Mouse (Mus musculus): ENCODE measurements around the gene Apex2. TPM values are rescaled to one million over a fixed set of nuclear protein-coding genes. Genes with fewer than 3 reads are reported as not detected.

The Apex2 gene
- polyA plus RNA-seq, 1 experiment from 2014 or later, result 6.7 TPM

GRCm38 (mm10) chrX:150588023-150588764, 1.5 kb downstream of the Apex2 start, which contains the start of gene Pfkfb1:
TSS of gene Pfkfb1 (plus strand) at chrX:150588229.
- peak within 1 kb of the TSS; percentile 91 for H3K27ac ChIP-seq (ENCODE audit: low read depth)
- H3K4me1 ChIP-seq (ENCODE audit: insufficient read depth), result peaks cover 3% of the 10 kb centered on the region; the same call in 1 of the 2 replicates
- TF ChIP-seq EP300 (IDR thresholded peaks at IDR 0.05; ENCODE audit: low read depth) (no peak), CTCF (IDR thresholded peaks at IDR 0.05; ENCODE audit: low read depth) (peak; percentile 70)
- peak within 1 kb of the TSS; percentile 74 for H3K9ac ChIP-seq (replicated peaks)
- H3K4me3 ChIP-seq (ENCODE audit: low read depth, low read length), result peak within 1 kb of the TSS; percentile 63
- H3K9me3 ChIP-seq (ENCODE audit: low read length), result no peaks in the 10 kb centered on the region
- H3K36me3 ChIP-seq (replicated peaks; ENCODE audit: insufficient read depth, low read length), result peaks cover 3% of the 10 kb centered on the region; the same call in 1 of the 2 replicates
- H3K27me3 ChIP-seq (ENCODE audit: insufficient read depth, low read length), result no peaks in the 10 kb centered on the region
- peak within 1 kb of the TSS; percentile 78 for H3K4me2 ChIP-seq (ENCODE audit: low read depth, low read length)
- WGBS (ENCODE audit: insufficient replicate concordance), result 15% methylated on average over 35 of the region's 35 CpGs
- ATAC-seq (peak; percentile 94), DNase-seq (peak; percentile 84)

GRCm38 (mm10) chrX:150585116-150585515, 4.6 kb downstream of the Apex2 start:
- WGBS (ENCODE audit: insufficient replicate concordance), result 87% methylated on average over 8 of the region's 8 CpGs
- H3K36me3 ChIP-seq (replicated peaks; ENCODE audit: insufficient read depth, low read length), result peaks cover 3% of the 10 kb centered on the region
- ATAC-seq, result no peak
- H3K4me2 ChIP-seq (ENCODE audit: low read depth, low read length), result no peak overlapping the region
- H3K27me3 ChIP-seq (ENCODE audit: insufficient read depth, low read length), result no peaks in the 10 kb centered on the region
- peaks cover 3% of the 10 kb centered on the region; the same call in 1 of the 2 replicates for H3K4me1 ChIP-seq (ENCODE audit: insufficient read depth)
- H3K9me3 ChIP-seq (ENCODE audit: low read length), result no peaks in the 10 kb centered on the region
- no peak overlapping the region for H3K4me3 ChIP-seq (ENCODE audit: low read depth, low read length)
- TF ChIP-seq CTCF (IDR thresholded peaks at IDR 0.05; ENCODE audit: low read depth) (no peak), EP300 (IDR thresholded peaks at IDR 0.05; ENCODE audit: low read depth) (no peak)
- DNase-seq, result no peak
- no peak overlapping the region for H3K9ac ChIP-seq (replicated peaks)
- no peak overlapping the region for H3K27ac ChIP-seq (ENCODE audit: low read depth)

GRCm38 (mm10) chrX:150581921-150582320, 7.7 kb downstream of the Apex2 start:
- no peaks in the 10 kb centered on the region for H3K27me3 ChIP-seq (ENCODE audit: insufficient read depth, low read length)
- no peak overlapping the region for H3K4me2 ChIP-seq (ENCODE audit: low read depth, low read length)
- no peak overlapping the region for H3K9ac ChIP-seq (replicated peaks)
- H3K4me3 ChIP-seq (ENCODE audit: low read depth, low read length), result no peak overlapping the region
- H3K4me1 ChIP-seq (ENCODE audit: insufficient read depth), result no peaks in the 10 kb centered on the region
- peaks cover 3% of the 10 kb centered on the region for H3K36me3 ChIP-seq (replicated peaks; ENCODE audit: insufficient read depth, low read length)
- TF ChIP-seq CTCF (IDR thresholded peaks at IDR 0.05; ENCODE audit: low read depth) (no peak), EP300 (IDR thresholded peaks at IDR 0.05; ENCODE audit: low read depth) (no peak)
- no peak overlapping the region for H3K27ac ChIP-seq (ENCODE audit: low read depth)
- no peaks in the 10 kb centered on the region for H3K9me3 ChIP-seq (ENCODE audit: low read length)
- ATAC-seq, result no peak
- no peak for DNase-seq

GRCm38 (mm10) chrX:150564644-150565357, 24.9 kb downstream of the Apex2 start:
- no peaks in the 10 kb centered on the region for H3K27me3 ChIP-seq (ENCODE audit: insufficient read depth, low read length)
- ATAC-seq, result peak; percentile 100
- H3K9ac ChIP-seq (replicated peaks), result no peak overlapping the region
- WGBS (ENCODE audit: insufficient replicate concordance), result 73% methylated on average over 11 of the region's 12 CpGs
- TF ChIP-seq EP300 (IDR thresholded peaks at IDR 0.05; ENCODE audit: low read depth), result peak; percentile 99
- TF ChIP-seq CTCF (IDR thresholded peaks at IDR 0.05; ENCODE audit: low read depth), result no peak
- H3K9me3 ChIP-seq (ENCODE audit: low read length), result no peaks in the 10 kb centered on the region
- H3K36me3 ChIP-seq (replicated peaks; ENCODE audit: insufficient read depth, low read length), result peaks cover 35% of the 10 kb centered on the region
- H3K4me3 ChIP-seq (ENCODE audit: low read depth, low read length), result no peak overlapping the region
- no peaks in the 10 kb centered on the region; the same call in 1 of the 2 replicates for H3K4me1 ChIP-seq (ENCODE audit: insufficient read depth)
- 0 out of 2 replicates have a peak overlapping the region, but pooled peaks have one; percentile 35 for H3K4me2 ChIP-seq (ENCODE audit: low read depth, low read length)
- peak overlapping the region; percentile 77 for H3K27ac ChIP-seq (ENCODE audit: low read depth)
- peak; percentile 33 for DNase-seq

GRCm38 (mm10) chrX:150554032-150554431, 35.6 kb downstream of the Apex2 start:
- Histone ChIP-seq H3K27me3 (ENCODE audit: insufficient read depth, low read length) (no peaks in the 10 kb centered on the region), H3K9me3 (ENCODE audit: low read length) (no peaks in the 10 kb centered on the region), H3K4me1 (ENCODE audit: insufficient read depth) (no peaks in the 10 kb centered on the region), H3K36me3 (replicated peaks; ENCODE audit: insufficient read depth, low read length) (peaks cover 30% of the 10 kb centered on the region), H3K27ac (ENCODE audit: low read depth) (peak overlapping the region; percentile 16; the same call in 1 of the 2 replicates), H3K4me2 (ENCODE audit: low read depth, low read length) (peak overlapping the region; percentile 55; the same call in 1 of the 2 replicates), H3K4me3 (ENCODE audit: low read depth, low read length) (no peak overlapping the region), H3K9ac (replicated peaks) (no peak overlapping the region)
- TF ChIP-seq EP300 (IDR thresholded peaks at IDR 0.05; ENCODE audit: low read depth) (0 out of 2 replicates have a peak, but pooled peaks have one; percentile 3), CTCF (IDR thresholded peaks at IDR 0.05; ENCODE audit: low read depth) (no peak)
- 68% methylated on average over 3 of the region's 3 CpGs for WGBS (ENCODE audit: insufficient replicate concordance)
- ATAC-seq (no peak), DNase-seq (no peak)

- Histone ChIP-seq H3K36me3 (replicated peaks; ENCODE audit: insufficient read depth, low read length) (peaks cover 21% of the 10 kb centered on the region), H3K4me3 (ENCODE audit: low read depth, low read length) (peak overlapping the region; percentile 17; the same call in 1 of the 2 replicates), H3K9ac (replicated peaks) (no peak overlapping the region; the same call in 1 of the 2 replicates), H3K9me3 (ENCODE audit: low read length) (no peaks in the 10 kb centered on the region), H3K4me2 (ENCODE audit: low read depth, low read length) (peak overlapping the region; percentile 62), H3K4me1 (ENCODE audit: insufficient read depth) (no peaks in the 10 kb centered on the region), H3K27ac (ENCODE audit: low read depth) (peak overlapping the region; percentile 72), H3K27me3 (ENCODE audit: insufficient read depth, low read length) (no peaks in the 10 kb centered on the region)
- 78% methylated on average over 2 of the region's 2 CpGs for WGBS (ENCODE audit: insufficient replicate concordance)
- DNase-seq (no peak), ATAC-seq (no peak)
- no peak for TF ChIP-seq EP300 (IDR thresholded peaks at IDR 0.05; ENCODE audit: low read depth)
- TF ChIP-seq CTCF (IDR thresholded peaks at IDR 0.05; ENCODE audit: low read depth), result no peak
Measured at GRCm38 (mm10) chrX:150551986-150552385, 37.7 kb downstream of the Apex2 start.

All from liver, postnatal 0 days (tissue).